In genomic region chr13:68868776-68869175, GRCm38 (mm10) we compare ENCODE assay signal across 26 mouse cellular contexts.
"Had no signal": no experiment of that assay in that cellular context is flagged by ENCODE, and none has a peak within 500 bp of the region (broad histone marks: within the 10 kb centered on the region; RNA-seq: fewer than 3 reads in every experiment).

No protein-coding gene starts in this region.

- H3K9me3 ChIP-seq: heart, embryonic 13.5 days; heart, embryonic 15.5 days; hindbrain, embryonic 13.5 days; hindbrain, embryonic 15.5 days; kidney, embryonic 15.5 days; limb, embryonic 13.5 days; limb, embryonic 15.5 days had no signal

- H3K27me3 ChIP-seq: heart, embryonic 13.5 days; heart, embryonic 15.5 days; hindbrain, embryonic 13.5 days; hindbrain, embryonic 15.5 days; kidney, embryonic 15.5 days; limb, embryonic 13.5 days; limb, embryonic 15.5 days; liver, embryonic 12.5 days had no signal

- H3K27ac ChIP-seq: heart, embryonic 13.5 days; heart, embryonic 15.5 days; hindbrain, embryonic 13.5 days; hindbrain, embryonic 15.5 days; hindbrain, postnatal 0 days; kidney, embryonic 15.5 days; kidney, postnatal 0 days; limb, embryonic 13.5 days; limb, embryonic 15.5 days; liver, embryonic 12.5 days; liver, embryonic 14.5 days had no signal

- H3K4me2 ChIP-seq: heart, embryonic 11.5 days; heart, embryonic 13.5 days; heart, embryonic 15.5 days; hindbrain, embryonic 13.5 days; hindbrain, embryonic 15.5 days; kidney, embryonic 15.5 days; limb, embryonic 13.5 days; limb, embryonic 15.5 days; liver, embryonic 12.5 days had no signal

- H3K4me3 ChIP-seq: heart, embryonic 13.5 days; heart, embryonic 15.5 days; hindbrain, embryonic 13.5 days; hindbrain, embryonic 15.5 days; kidney, embryonic 15.5 days; limb, embryonic 13.5 days; limb, embryonic 15.5 days; liver, embryonic 12.5 days had no signal

- H3K9ac ChIP-seq: heart, embryonic 13.5 days; heart, embryonic 15.5 days; hindbrain, embryonic 13.5 days; hindbrain, embryonic 15.5 days; kidney, embryonic 15.5 days; limb, embryonic 13.5 days; limb, embryonic 15.5 days; liver, embryonic 12.5 days; liver, embryonic 14.5 days had no signal

- DNase-seq: gastrocnemius, postnatal 10 days; gastrocnemius, postnatal 25 days; heart, adult 18-20 months; heart, postnatal 14 days; heart, postnatal 36 days; kidney, adult 11 months; kidney, adult 2 months; kidney, adult 9 months; kidney, postnatal 14 days; kidney, postnatal 36 days; layer of hippocampus, postnatal 36 days; left cerebral cortex, postnatal 4 days; lung, adult 18-20 months had no signal

- H3K36me3 ChIP-seq: heart, embryonic 13.5 days; heart, embryonic 15.5 days; hindbrain, embryonic 13.5 days; hindbrain, embryonic 15.5 days; kidney, embryonic 15.5 days; limb, embryonic 13.5 days; limb, embryonic 15.5 days; liver, embryonic 12.5 days had no signal

- H3K4me1 ChIP-seq: heart, embryonic 13.5 days; heart, embryonic 15.5 days; hindbrain, embryonic 13.5 days; hindbrain, embryonic 15.5 days; kidney, embryonic 15.5 days; limb, embryonic 13.5 days; limb, embryonic 15.5 days; liver, embryonic 12.5 days had no signal

- ATAC-seq: hindbrain, postnatal 0 days; intestine, embryonic 16.5 days; liver, embryonic 12.5 days had no signal
